Mouse (Mus musculus) splenic B cell, adult 2 months (primary cell): ENCODE data around the gene Commd2.

ENCODE experiments used
- DNase-seq: peaks from one replicate; pipeline ENCODE4 v3.0.0-alpha.2; 2011; ENCODE audit warnings: low read depth, low spot score
- H3K27me3 ChIP-seq: 2 replicates; pipeline ENCODE4 v1.6.1; 2012; ENCODE audit warnings: mild to moderate bottlenecking, low read length, moderate library complexity, mixed read lengths; ENCODE audit not compliant: control insufficient read depth, poor library complexity, insufficient read depth, severe bottlenecking
- H3K36me3 ChIP-seq: 2 replicates; pipeline ENCODE4 v1.6.1; 2012; ENCODE audit warnings: mild to moderate bottlenecking, low read length, moderate library complexity, mixed read lengths; ENCODE audit not compliant: control insufficient read depth, poor library complexity, insufficient read depth, severe bottlenecking

Gene Commd2

GRCm38 (mm10) chr3:57651231-57651864, at the start of gene Commd2:
Gene Commd2, minus strand, starts transcription at chr3:57651715.
- peak; percentile 87 for DNase-seq
- no peaks in the 10 kb centered on the region for H3K27me3 ChIP-seq
- 0 out of 2 replicates have a peak, but pooled peaks cover under 1% of the 10 kb centered on the region for H3K36me3 ChIP-seq

- Histone ChIP-seq H3K27me3 (no peaks in the 10 kb centered on the region), H3K36me3 (no peaks in the 10 kb centered on the region)
- no peak for DNase-seq
Measured at GRCm38 (mm10) chr3:57696779-57697178, 45.3 kb upstream of the Commd2 start.

- Histone ChIP-seq H3K36me3 (no peaks in the 10 kb centered on the region), H3K27me3 (no peaks in the 10 kb centered on the region)
- DNase-seq: peak; percentile 70
Measured at GRCm38 (mm10) chr3:57696249-57696648, 44.7 kb upstream of the Commd2 start.

GRCm38 (mm10) chr3:57692719-57693118, 41.2 kb upstream of the Commd2 start, which contains the start of gene Ankub1:
Gene Ankub1, minus strand, starts transcription at chr3:57692799.
- Histone ChIP-seq H3K36me3 (no peaks in the 10 kb centered on the region), H3K27me3 (no peaks in the 10 kb centered on the region)
- no peak for DNase-seq

- no peaks in the 10 kb centered on the region for H3K27me3 ChIP-seq
- no peaks in the 10 kb centered on the region for H3K36me3 ChIP-seq
- peak; percentile 64 for DNase-seq
Measured at GRCm38 (mm10) chr3:57691772-57692171, 40.3 kb upstream of the Commd2 start.

GRCm38 (mm10) chr3:57677786-57678185, 26.3 kb upstream of the Commd2 start:
- no peak for DNase-seq
- H3K27me3 ChIP-seq: no peaks in the 10 kb centered on the region
- H3K36me3 ChIP-seq: no peaks in the 10 kb centered on the region

- DNase-seq: no peak
- Histone ChIP-seq H3K36me3 (no peaks in the 10 kb centered on the region), H3K27me3 (no peaks in the 10 kb centered on the region; the same call in 1 of the 2 replicates)
Measured at GRCm38 (mm10) chr3:57674075-57674474, 22.6 kb upstream of the Commd2 start.

GRCm38 (mm10) chr3:57673586-57673985, 22.1 kb upstream of the Commd2 start:
- Histone ChIP-seq H3K36me3 (no peaks in the 10 kb centered on the region), H3K27me3 (no peaks in the 10 kb centered on the region; the same call in 1 of the 2 replicates)
- DNase-seq: peak; percentile 82

- H3K36me3 ChIP-seq: no peaks in the 10 kb centered on the region
- DNase-seq: peak; percentile 87
- no peaks in the 10 kb centered on the region; the same call in 1 of the 2 replicates for H3K27me3 ChIP-seq
Measured at GRCm38 (mm10) chr3:57667054-57667723, 15.7 kb upstream of the Commd2 start.

GRCm38 (mm10) chr3:57665880-57666279, 14.4 kb upstream of the Commd2 start:
- H3K36me3 ChIP-seq: no peaks in the 10 kb centered on the region

GRCm38 (mm10) chr3:57664682-57665081, 13.2 kb upstream of the Commd2 start:
- H3K27me3 ChIP-seq: no peaks in the 10 kb centered on the region; the same call in 1 of the 2 replicates
- H3K36me3 ChIP-seq: no peaks in the 10 kb centered on the region
- DNase-seq: no peak

More at GRCm38 (mm10) chr3:57665880-57666279, 14.4 kb upstream of the Commd2 start:
- no peaks in the 10 kb centered on the region; the same call in 1 of the 2 replicates for H3K27me3 ChIP-seq
- no peak for DNase-seq

GRCm38 (mm10) chr3:57663731-57664130, 12.2 kb upstream of the Commd2 start:
- Histone ChIP-seq H3K27me3 (no peaks in the 10 kb centered on the region), H3K36me3 (no peaks in the 10 kb centered on the region)
- peak; percentile 67 for DNase-seq

GRCm38 (mm10) chr3:57658608-57659007, 7.1 kb upstream of the Commd2 start:
- H3K27me3 ChIP-seq: no peaks in the 10 kb centered on the region; the same call in 1 of the 2 replicates
- DNase-seq: no peak
- H3K36me3 ChIP-seq: no peaks in the 10 kb centered on the region

- DNase-seq: no peak
- no peaks in the 10 kb centered on the region for H3K36me3 ChIP-seq
- H3K27me3 ChIP-seq: no peaks in the 10 kb centered on the region; the same call in 1 of the 2 replicates
Measured at GRCm38 (mm10) chr3:57653646-57654045, 2.1 kb upstream of the Commd2 start.

GRCm38 (mm10) chr3:57652485-57652884, 970 bp upstream of the Commd2 start:
- H3K27me3 ChIP-seq: no peaks in the 10 kb centered on the region
- no peaks in the 10 kb centered on the region for H3K36me3 ChIP-seq
- DNase-seq: no peak
